Mouse (Mus musculus) kidney, embryonic 15.5 days (tissue): ENCODE results near the gene Dok3. TPM values are rescaled to one million over a fixed set of nuclear protein-coding genes. Genes with fewer than 3 reads are reported as not detected.

Source experiments
- ATAC-seq: fragments of 200-750 bp; cut with Nextera tagmentation; replicated peaks from 2 replicates; pipeline ENCODE4 v1.8.0; 2017; ENCODE audit warnings: moderate TSS enrichment; ENCODE audit not compliant: low FRiP score
- H3K27ac ChIP-seq: fragments of 300-500 bp; sonication (generic); 2 replicates; pipeline ENCODE4 v1.5.1; 2015; ENCODE audit warnings: mild to moderate bottlenecking, inconsistent platforms
- H3K27me3 ChIP-seq: fragments of 300-500 bp; sonication (generic); 2 replicates; pipeline ENCODE4 v1.6.1; 2015; ENCODE audit warnings: inconsistent platforms
- H3K36me3 ChIP-seq: fragments of 300-500 bp; sonication (generic); 2 replicates; pipeline ENCODE4 v1.6.1; 2015; ENCODE audit warnings: inconsistent platforms
- H3K4me1 ChIP-seq: fragments of 300-500 bp; sonication (generic); 2 replicates; pipeline ENCODE4 v1.6.1; 2015; ENCODE audit warnings: inconsistent platforms
- H3K4me2 ChIP-seq: fragments of 300-500 bp; sonication (generic); 2 replicates; pipeline ENCODE4 v1.6.1; 2015; ENCODE audit warnings: moderate library complexity, mild to moderate bottlenecking, inconsistent platforms
- H3K4me3 ChIP-seq: fragments of 300-500 bp; sonication (generic); replicated peaks from 2 replicates; pipeline ENCODE4 v1.5.1; 2015; ENCODE audit warnings: mild to moderate bottlenecking, inconsistent platforms
- H3K9ac ChIP-seq: fragments of 300-500 bp; sonication (generic); 2 replicates; pipeline ENCODE4 v1.6.1; 2015; ENCODE audit warnings: mild to moderate bottlenecking, inconsistent platforms
- H3K9me3 ChIP-seq: fragments of 300-500 bp; sonication (generic); replicated peaks from 2 replicates; pipeline ENCODE4 v1.6.1; 2016; ENCODE audit warnings: inconsistent platforms
- WGBS: fragments of 180-500 bp; shearing (Covaris S2); methylation state at CpG from one replicate; pipeline ENCODE4 v1.1.7; 2015; ENCODE audit warnings: mixed read lengths; 5-methylcytosine and 5-hydroxymethylcytosine counted together
- polyA plus RNA-seq: library from polyadenylated mRNA; unstranded; fragments of >200 nt; fragmentation: Nextera tagmentation; extraction: Ambion mirVana; gene quantifications from 2 replicates; pipeline ENCODE4 v1.2.1, GENCODE M21; 2015

Dok3 gene
- polyA plus RNA-seq, 1 experiment from 2014 or later = 2.9 TPM

DNA sequence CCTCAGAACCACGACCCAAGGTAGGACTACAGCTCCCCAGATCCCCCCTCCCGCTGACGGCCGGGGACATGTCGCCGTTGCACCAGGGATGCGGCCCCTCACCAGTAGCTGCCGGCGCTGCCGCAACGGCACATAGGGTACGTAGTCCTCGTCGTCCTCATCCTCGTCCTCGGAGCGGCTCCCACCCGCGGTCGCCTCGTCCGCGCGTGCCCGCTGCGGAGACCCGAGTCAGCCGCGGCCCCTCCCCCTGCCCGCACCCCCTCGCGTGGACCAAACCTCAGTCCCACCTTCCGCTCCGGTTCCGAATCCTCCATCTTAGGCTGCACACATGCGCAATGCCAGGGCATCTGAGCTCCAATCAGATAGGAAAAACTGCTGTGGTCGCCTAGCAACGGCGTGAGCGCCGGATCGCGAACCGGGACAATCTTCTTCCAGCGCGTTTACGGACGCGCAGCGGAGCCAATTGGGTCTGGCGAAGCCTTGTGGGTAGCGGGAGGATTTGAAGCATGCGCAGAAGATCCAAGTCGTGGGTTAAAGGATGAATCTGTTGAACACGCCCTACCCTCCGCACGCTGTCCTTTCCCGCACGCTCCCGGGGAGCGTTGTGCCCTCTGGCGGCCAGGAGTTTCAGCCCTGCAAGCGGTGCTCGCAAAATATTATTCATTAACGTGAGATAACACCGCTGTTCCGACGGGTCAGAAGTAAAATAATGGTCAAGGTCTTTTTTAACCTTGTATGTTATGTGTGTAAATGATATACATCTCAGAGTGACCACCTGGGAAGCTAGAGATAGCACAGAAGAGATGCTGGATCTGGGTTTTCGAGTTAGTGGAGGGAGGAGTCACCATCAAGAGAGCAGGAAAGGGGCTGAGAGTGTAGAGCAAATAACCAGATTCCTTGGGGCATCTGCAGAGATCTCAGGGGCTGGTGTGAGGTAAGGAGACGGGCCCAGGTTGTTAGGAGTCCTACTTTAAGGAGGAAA lies 7.4 kb upstream of the Dok3 start, which contains the start of gene Ddx41:
Ddx41 (minus strand) TSS at position 465 of the 982 bp plus-strand sequence.
- Histone ChIP-seq H3K4me2 (peak within 1 kb of the TSS; percentile 96), H3K4me1 (peaks cover 19% of the 10 kb centered on the region), H3K4me3 (peak within 1 kb of the TSS; percentile 63), H3K36me3 (peaks cover 78% of the 10 kb centered on the region), H3K9me3 (no peaks in the 10 kb centered on the region), H3K27me3 (no peaks in the 10 kb centered on the region), H3K27ac (peak within 1 kb of the TSS; percentile 52), H3K9ac (peak within 1 kb of the TSS; percentile 65)
- peak; percentile 98 for ATAC-seq
- WGBS = under 1% methylated on average over 70 of the region's 70 CpGs

- Histone ChIP-seq H3K4me1 (peaks cover 19% of the 10 kb centered on the region), H3K4me3 (peak overlapping the region; percentile 63), H3K9me3 (no peaks in the 10 kb centered on the region), H3K27me3 (no peaks in the 10 kb centered on the region), H3K27ac (peak overlapping the region; percentile 49; the same call in 1 of the 2 replicates), H3K4me2 (peak overlapping the region; percentile 96), H3K36me3 (peaks cover 78% of the 10 kb centered on the region), H3K9ac (peak overlapping the region; percentile 65)
- WGBS = 15% methylated on average over 17 of the region's 17 CpGs
- no peak for ATAC-seq
Observed at GRCm38 (mm10) chr13:55535796-55536193, 6.7 kb upstream of the Dok3 start.

GRCm38 (mm10) chr13:55535191-55535590 lies 6.1 kb upstream of the Dok3 start:
- Histone ChIP-seq H3K4me2 (peak overlapping the region; percentile 96), H3K27ac (no peak overlapping the region), H3K36me3 (peaks cover 78% of the 10 kb centered on the region), H3K9me3 (no peaks in the 10 kb centered on the region), H3K27me3 (no peaks in the 10 kb centered on the region), H3K9ac (peak overlapping the region; percentile 65; the same call in 1 of the 2 replicates), H3K4me3 (peak overlapping the region; percentile 63), H3K4me1 (peaks cover 19% of the 10 kb centered on the region)
- WGBS = 90% methylated on average over 15 of the region's 15 CpGs
- no peak for ATAC-seq

DNA sequence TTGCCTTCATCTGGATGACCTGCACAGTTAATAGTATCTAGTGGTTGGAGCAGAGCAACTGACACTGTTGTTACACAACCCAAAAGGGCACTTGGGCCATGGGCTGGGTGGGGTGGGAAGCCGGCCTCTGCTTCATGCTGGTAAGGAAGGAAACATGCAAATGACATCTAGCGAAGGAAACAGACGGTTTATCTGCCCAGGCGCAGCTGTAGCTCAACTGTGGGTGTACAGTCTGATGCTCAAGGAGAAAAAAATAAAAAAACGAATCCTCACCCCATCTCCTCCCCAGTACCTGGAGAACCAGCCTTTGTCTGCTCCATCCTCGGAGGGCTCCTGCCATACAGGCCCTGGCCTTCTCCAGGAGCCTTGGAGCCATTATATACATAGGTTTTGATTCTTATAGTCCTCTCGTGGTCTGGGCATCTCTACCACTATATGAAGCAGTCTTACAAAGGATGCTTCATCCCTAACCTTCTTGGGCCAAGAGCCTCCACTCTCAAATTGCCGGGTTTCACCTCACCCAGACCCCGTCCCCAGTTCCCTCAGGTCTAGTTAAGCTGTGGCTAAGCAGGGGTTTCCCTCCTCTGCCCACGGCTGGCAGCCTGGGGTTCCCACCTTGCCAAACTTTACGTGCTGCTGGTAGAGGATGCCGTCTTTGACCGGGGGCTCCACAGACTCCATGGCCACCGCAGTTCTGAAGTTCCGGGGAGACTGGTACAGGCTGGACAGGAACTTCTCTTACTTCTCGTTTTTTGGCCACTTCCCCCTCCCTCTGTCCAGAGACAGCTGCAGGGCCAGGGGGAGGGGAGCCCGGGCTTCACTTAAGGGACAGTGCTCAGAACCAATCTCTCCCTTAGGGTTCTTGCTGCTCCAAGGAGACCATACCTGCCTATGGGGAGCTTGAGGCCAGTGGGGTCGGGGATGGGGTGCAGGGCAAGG lies 993 bp downstream of the Dok3 start:
- Histone ChIP-seq H3K27ac (no peak overlapping the region), H3K27me3 (no peaks in the 10 kb centered on the region), H3K9me3 (no peaks in the 10 kb centered on the region), H3K9ac (no peak overlapping the region), H3K4me3 (no peak overlapping the region), H3K36me3 (peaks cover 43% of the 10 kb centered on the region), H3K4me1 (peaks cover 12% of the 10 kb centered on the region), H3K4me2 (no peak overlapping the region)
- ATAC-seq = no peak
- 80% methylated on average over 18 of the region's 18 CpGs for WGBS

DNA sequence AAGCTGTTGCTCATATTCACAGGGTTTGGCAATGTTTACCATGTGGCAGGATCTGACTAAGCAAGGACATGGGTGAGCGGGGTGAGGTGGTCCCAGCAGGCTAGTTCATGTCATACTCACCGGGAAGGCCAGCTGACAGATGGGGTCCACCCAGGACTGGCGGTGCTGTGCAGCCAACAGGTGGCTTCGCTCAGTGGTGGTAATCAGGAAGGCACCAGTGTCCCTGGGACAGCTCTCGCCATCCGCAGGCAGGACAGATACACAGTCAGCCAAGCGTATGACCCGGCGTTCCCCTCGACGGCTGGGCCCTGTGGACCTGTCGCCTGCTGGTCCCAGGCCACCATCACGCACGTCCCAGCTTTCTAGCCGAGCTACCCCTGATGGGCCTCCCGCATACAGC lies 1.9 kb downstream of the Dok3 start:
- no peak for ATAC-seq
- Histone ChIP-seq H3K4me2 (no peak overlapping the region), H3K4me1 (peaks cover 16% of the 10 kb centered on the region), H3K27me3 (no peaks in the 10 kb centered on the region), H3K4me3 (no peak overlapping the region), H3K27ac (no peak overlapping the region), H3K36me3 (peaks cover 35% of the 10 kb centered on the region), H3K9ac (no peak overlapping the region), H3K9me3 (no peaks in the 10 kb centered on the region)
- WGBS = 76% methylated on average over 16 of the region's 16 CpGs

- ATAC-seq = no peak
- Histone ChIP-seq H3K4me1 (peaks cover 16% of the 10 kb centered on the region), H3K9me3 (no peaks in the 10 kb centered on the region), H3K4me3 (no peak overlapping the region), H3K27me3 (no peaks in the 10 kb centered on the region), H3K4me2 (no peak overlapping the region), H3K9ac (no peak overlapping the region), H3K36me3 (peaks cover 22% of the 10 kb centered on the region), H3K27ac (no peak overlapping the region)
- WGBS = 76% methylated on average over 16 of the region's 16 CpGs
Observed at GRCm38 (mm10) chr13:55525733-55526553, 3.2 kb downstream of the Dok3 start.

- 89% methylated on average over 23 of the region's 23 CpGs for WGBS
- Histone ChIP-seq H3K36me3 (peaks cover 4% of the 10 kb centered on the region), H3K27ac (no peak overlapping the region), H3K9ac (no peak overlapping the region), H3K27me3 (no peaks in the 10 kb centered on the region), H3K4me1 (peaks cover 16% of the 10 kb centered on the region), H3K4me2 (no peak overlapping the region), H3K4me3 (no peak overlapping the region), H3K9me3 (no peaks in the 10 kb centered on the region)
- no peak for ATAC-seq
Observed at GRCm38 (mm10) chr13:55523951-55524600, 5.0 kb downstream of the Dok3 start.

GRCm38 (mm10) chr13:55523278-55523677 lies 5.8 kb downstream of the Dok3 start:
- H3K36me3 ChIP-seq = no peaks in the 10 kb centered on the region
- H3K4me2 ChIP-seq = peak overlapping the region; percentile 22
- no peak overlapping the region for H3K4me3 ChIP-seq
- no peak overlapping the region for H3K27ac ChIP-seq
- H3K9me3 ChIP-seq = no peaks in the 10 kb centered on the region
- 34% methylated on average over 17 of the region's 17 CpGs for WGBS
- peaks cover 16% of the 10 kb centered on the region for H3K4me1 ChIP-seq
- H3K9ac ChIP-seq = no peak overlapping the region
- 0 out of 2 replicates have a peak, but pooled peaks have one; percentile 30 for ATAC-seq
- H3K27me3 ChIP-seq = no peaks in the 10 kb centered on the region

DNA sequence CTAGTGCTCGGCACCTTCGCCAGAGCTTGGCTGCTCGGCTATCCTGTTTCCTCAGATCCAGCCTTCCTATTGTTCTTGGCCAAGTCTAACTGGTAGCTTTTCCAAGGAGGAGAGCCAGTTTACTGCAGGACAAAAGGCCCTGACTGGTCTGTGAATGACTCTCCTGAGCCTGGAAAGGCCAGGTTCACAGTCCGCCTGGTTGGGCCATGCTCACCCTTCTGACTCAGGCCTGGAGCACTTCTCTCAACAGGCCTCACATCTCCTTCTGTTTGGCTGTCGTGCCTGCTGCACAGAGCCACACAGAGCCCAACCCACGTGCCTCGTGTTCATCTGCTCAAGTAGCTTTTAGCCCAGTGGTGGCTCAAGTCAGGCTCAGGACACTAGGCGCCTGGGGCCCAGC lies 6.4 kb downstream of the Dok3 start:
- H3K4me2 ChIP-seq = no peak overlapping the region

DNA sequence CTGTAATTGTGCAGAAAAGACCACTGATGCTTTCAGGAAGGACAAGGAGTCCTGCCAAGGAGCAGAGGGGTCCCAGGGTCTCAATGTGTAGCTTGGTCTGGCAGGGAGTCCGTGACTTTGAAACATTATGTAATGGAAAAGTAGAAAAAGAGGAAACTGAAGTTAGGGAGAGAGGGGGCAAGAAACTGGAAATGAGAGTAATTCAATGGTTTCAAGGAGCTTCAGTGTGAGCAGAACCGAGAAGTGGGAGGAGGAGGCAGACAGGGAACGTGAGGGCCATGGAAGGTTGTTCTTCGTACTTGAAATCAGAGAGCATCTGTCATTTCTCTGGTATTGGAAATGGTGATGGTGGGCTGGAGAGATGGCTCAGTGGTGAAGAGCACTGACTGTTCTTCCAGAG lies 9.5 kb downstream of the Dok3 start:
- ATAC-seq = no peak
- Histone ChIP-seq H3K9me3 (no peaks in the 10 kb centered on the region), H3K27me3 (0 out of 2 replicates have a peak, but pooled peaks cover 8% of the 10 kb centered on the region), H3K4me1 (peaks cover 16% of the 10 kb centered on the region), H3K9ac (no peak overlapping the region), H3K36me3 (no peaks in the 10 kb centered on the region), H3K4me3 (no peak overlapping the region), H3K27ac (no peak overlapping the region), H3K4me2 (no peak overlapping the region)
- WGBS = 70% methylated on average over 4 of the region's 4 CpGs

More for the DNA sequence above, 6.4 kb downstream of the Dok3 start:
- Histone ChIP-seq H3K27me3 (no peaks in the 10 kb centered on the region), H3K9ac (no peak overlapping the region), H3K4me1 (peaks cover 16% of the 10 kb centered on the region), H3K4me3 (no peak overlapping the region), H3K27ac (no peak overlapping the region), H3K9me3 (no peaks in the 10 kb centered on the region), H3K36me3 (no peaks in the 10 kb centered on the region)
- ATAC-seq = 0 out of 2 replicates have a peak, but pooled peaks have one; percentile 7
- WGBS = 47% methylated on average over 8 of the region's 8 CpGs

GRCm38 (mm10) chr13:55516955-55517354 lies 12.1 kb downstream of the Dok3 start:
- ATAC-seq = no peak
- peaks cover 8% of the 10 kb centered on the region; the same call in 1 of the 2 replicates for H3K27me3 ChIP-seq
- H3K36me3 ChIP-seq = no peaks in the 10 kb centered on the region
- H3K4me1 ChIP-seq = peaks cover 13% of the 10 kb centered on the region
- no peak overlapping the region for H3K27ac ChIP-seq
- no peak overlapping the region for H3K4me2 ChIP-seq
- H3K9me3 ChIP-seq = no peaks in the 10 kb centered on the region
- H3K4me3 ChIP-seq = no peak overlapping the region
- H3K9ac ChIP-seq = no peak overlapping the region
- WGBS = 2% methylated on average over 5 of the region's 5 CpGs
